Mouse (Mus musculus) heart, postnatal 14 days (tissue): ENCODE results near the gene Srcin1. TPM values are rescaled to one million over a fixed set of nuclear protein-coding genes. Genes with fewer than 3 reads are reported as not detected.

ENCODE experiments used
- DNase-seq, 2 experiments: peaks; one replicate each; pipeline ENCODE4 v3.0.0; 2021 to 2022
- intact Hi-C: fragments of 180-260 bp; cut with DNase I; formaldehyde crosslinking; loops from one replicate; pipeline ENCODE4 v1.15.1; 2025
- total RNA-seq, 2 experiments: library from RNA; stranded (reverse); gene quantifications; 2 replicates each; pipeline ENCODE4 v1.2.3; 2021

Gene Srcin1
- total RNA-seq, 2 experiments from 2014 or later: 0.29 to 0.34 TPM

DNA sequence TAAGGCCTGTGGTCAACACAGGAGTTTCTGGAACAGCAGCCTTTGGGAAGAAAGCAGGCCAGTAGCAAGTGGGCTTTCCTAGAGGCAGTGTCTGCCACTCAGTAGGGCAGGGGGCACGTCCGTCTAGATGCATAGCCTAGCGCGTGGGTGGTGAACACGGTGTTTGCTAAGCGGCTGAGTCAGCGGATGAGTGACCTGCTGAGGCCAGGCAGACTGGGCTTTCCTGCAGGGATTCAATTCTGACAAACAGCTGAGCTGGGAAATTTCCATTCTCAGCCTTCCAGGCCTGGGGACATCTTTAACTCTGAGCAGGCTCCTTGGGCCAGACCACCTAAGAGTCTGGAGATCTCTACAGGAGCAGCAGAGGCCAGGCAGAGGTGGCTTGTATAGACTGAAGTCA is 98.6 kb downstream of the Srcin1 start:
- intact Hi-C loops: no loop called here
- DNase-seq: no peak

DNA sequence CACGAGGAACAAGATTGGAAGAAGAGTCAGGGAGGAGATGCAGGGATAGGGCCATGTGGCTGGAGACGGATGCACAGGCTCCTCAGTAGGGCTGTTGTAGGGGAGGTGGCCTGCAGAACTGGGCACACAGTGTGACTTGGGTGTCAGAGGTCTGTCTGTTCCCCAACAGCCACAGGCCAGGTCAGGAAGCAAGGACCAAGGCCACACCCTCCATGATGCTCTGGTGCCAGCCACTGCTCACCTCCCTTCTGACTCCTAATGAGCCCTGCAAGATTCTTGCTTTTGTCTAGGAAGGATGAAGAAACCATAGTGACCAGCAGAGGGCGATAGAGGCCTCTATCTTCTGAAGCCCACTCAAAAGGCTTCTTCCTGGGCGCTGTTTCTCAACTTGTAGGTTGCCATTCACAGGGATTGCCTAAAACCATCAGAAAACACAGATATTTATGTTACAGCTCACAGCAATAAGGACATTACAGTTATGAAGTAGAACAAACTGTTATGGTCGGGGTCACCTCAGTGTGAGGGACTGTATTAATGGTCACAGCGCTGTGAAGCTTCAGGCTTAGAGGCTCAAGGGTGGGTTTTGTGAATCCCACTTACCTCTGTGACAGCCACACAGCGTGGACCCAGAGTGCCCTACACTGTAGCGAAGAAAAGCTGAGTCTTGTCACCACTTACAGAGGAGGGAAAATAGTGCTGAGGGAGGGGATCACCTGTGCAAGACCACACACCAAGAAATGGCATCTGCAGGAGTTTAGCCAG is 99.5 kb downstream of the Srcin1 start:
- intact Hi-C loops: no loop called here
- DNase-seq: peak; percentile 37 to 76

DNA sequence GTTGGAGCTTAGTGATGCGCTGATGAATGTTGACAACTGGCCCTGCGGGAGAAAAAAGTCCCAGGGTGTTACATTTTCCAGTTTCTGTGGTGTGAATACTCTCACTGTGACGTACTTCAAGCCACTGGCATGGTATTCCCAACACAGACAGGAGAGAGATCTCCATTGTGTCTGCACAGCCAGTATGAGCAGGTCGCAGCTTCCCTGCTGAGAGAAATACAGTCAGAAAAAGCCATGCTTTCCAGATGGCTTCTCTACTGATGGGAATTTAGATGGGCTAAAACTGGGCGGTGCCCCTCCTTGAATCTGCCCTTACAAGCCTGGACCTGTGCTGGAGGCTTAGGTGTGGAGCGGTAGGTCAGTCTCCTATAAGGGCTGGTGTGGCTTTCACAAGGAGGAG is 104.7 kb downstream of the Srcin1 start:
- intact Hi-C loops: no loop called here
- no peak for DNase-seq

DNA sequence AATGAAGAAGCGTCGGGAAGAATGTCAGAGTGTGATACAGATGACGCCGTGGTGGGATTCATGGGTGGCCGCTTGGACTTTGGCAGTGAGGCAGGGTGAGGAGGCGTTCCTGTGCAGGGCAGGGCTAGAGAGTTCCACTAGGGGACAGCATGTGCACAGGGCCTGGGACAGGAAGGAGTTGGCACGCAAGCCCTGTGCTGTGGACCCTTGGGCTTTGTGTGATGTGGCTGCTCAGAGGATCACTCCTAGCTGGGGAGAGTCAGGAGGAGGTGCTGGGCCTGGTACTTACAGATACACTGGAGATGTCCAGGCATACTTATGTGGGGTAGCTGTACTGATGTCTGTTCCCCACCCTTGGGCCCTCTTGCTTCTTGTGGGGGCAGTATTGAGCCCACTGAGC is 106.2 kb downstream of the Srcin1 start:
- DNase-seq: no peak
- intact Hi-C loops: loop anchor here (1.0 to 5.0 kb wide), 4 partner anchors 19 to 108 kb away; partner anchors contain the start of gene Socs7

GRCm38 (mm10) chr11:97468639-97469287 is 107.2 kb downstream of the Srcin1 start:
- peak; percentile 86 to 93 for DNase-seq
- intact Hi-C loops: loop anchor here (1.0 to 5.0 kb wide), 4 partner anchors 18 to 106 kb away; partner anchors contain the start of gene Socs7

GRCm38 (mm10) chr11:97466444-97467160 is 109.4 kb downstream of the Srcin1 start:
- intact Hi-C loops: loop anchor here (5.0 kb wide), 1 partner anchor 104 kb away; the partner anchor contains the start of gene Socs7
- DNase-seq: no peak

DNA sequence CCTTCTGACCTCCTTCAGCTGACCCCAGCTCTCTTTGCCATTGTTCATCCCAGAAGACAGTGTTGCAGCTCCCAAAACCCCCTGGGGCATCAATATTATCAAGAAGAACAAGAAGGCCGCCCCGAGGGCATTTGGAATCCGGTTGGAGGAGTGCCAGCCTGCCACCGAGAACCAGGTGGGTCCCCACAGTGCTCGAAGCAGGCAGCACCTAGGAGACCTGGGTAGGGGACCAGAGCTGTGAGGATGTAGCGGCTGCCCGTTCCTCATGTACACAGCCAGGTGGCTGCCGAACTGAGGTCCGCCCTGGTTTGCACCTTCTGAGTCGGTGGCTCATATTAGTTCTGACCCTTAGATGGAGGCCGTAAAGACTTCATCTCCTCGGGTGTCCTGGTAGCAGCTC is 110.0 kb downstream of the Srcin1 start:
- intact Hi-C loops: loop anchor here (5.0 kb wide), 1 partner anchor 104 kb away; the partner anchor contains the start of gene Socs7
- DNase-seq: no peak

- intact Hi-C loops: no loop called here
- no peak for DNase-seq
Observed at GRCm38 (mm10) chr11:97463991-97464390, 112.0 kb downstream of the Srcin1 start.

- DNase-seq: no peak
- intact Hi-C loops: no loop called here
Observed at GRCm38 (mm10) chr11:97463166-97463565, 112.8 kb downstream of the Srcin1 start.

GRCm38 (mm10) chr11:97462538-97462937 is 113.4 kb downstream of the Srcin1 start:
- no peak for DNase-seq
- intact Hi-C loops: no loop called here

DNA sequence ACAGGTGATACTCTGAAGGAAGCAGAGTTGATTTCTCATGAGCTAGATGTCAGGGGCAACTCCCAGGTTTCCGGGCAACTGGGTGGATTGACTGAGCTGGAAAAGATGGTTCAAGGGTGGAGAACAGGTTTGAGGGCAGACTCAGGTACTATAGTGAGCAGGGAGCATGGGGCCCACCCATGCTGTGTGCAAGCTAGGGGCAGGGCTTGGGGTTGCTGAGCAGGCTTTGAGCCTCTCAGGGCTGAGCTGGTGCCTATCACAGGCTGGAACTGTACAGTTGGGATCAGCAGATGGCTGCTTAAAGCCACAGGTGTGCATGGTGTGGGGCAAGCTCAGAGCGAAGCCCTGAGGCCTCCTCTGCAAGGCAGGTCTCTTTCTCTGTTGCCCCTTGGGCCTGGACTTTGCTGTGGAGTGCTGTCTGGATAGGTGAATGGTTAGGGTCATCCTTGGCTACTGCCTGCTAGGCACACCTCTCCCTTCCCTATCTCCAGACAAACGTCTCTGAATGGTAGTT is 114.6 kb downstream of the Srcin1 start:
- DNase-seq: no peak
- intact Hi-C loops: no loop called here

Other genes starting within 250 kb of the Srcin1 start
- under 1 TPM; 0.02 to 0.05 TPM for gene Gpr179, start 224.1 kb downstream of the Srcin1 start, total RNA-seq
- gene Socs7, start 213.6 kb downstream of the Srcin1 start, total RNA-seq: 10 to 100 TPM; 16.1 to 19.6 TPM
- 10 to 100 TPM; 24.8 to 25.1 TPM for gene Arhgap23, start 160.7 kb downstream of the Srcin1 start, total RNA-seq
- not detected for gene 4933428G20Rik, start 75.8 kb downstream of the Srcin1 start, total RNA-seq
- 1 to 10 TPM in 1 of 2 experiments, under 1 TPM in 1; 0.93 to 1.2 TPM for gene Epop, start 53.5 kb upstream of the Srcin1 start, total RNA-seq
- 10 to 100 TPM; 58.1 to 61.7 TPM for gene Mllt6, start 87.2 kb upstream of the Srcin1 start, total RNA-seq
- gene Cisd3, start 109.6 kb upstream of the Srcin1 start, total RNA-seq: 100 to 1,000 TPM; 146 to 147 TPM
- gene Pcgf2, start 124.3 kb upstream of the Srcin1 start, total RNA-seq: 10 to 100 TPM; 11.1 to 12.9 TPM
- 100 to 1,000 TPM; 161 to 169 TPM for gene Psmb3, start 127.2 kb upstream of the Srcin1 start, total RNA-seq
- 10 to 100 TPM; 20.7 to 22.6 TPM for gene Pip4k2b, start 168.5 kb upstream of the Srcin1 start, total RNA-seq
- gene Cwc25, start 190.4 kb upstream of the Srcin1 start, total RNA-seq: 10 to 100 TPM in 1 of 2 experiments, 1 to 10 TPM in 1; 8.9 to 10.6 TPM
- under 1 TPM in 1 of 2 experiments, not detected in 1; 0.65 TPM for gene 1700001P01Rik, start 199.7 kb upstream of the Srcin1 start, total RNA-seq
- 100 to 1,000 TPM; 503 to 533 TPM for gene Rpl23, start 206.3 kb upstream of the Srcin1 start, total RNA-seq
- gene Lasp1, start 222.8 kb upstream of the Srcin1 start, total RNA-seq: 10 to 100 TPM; 47.8 to 49.6 TPM